Mouse (Mus musculus): ENCODE measurements around the gene Cadps. TPM values are rescaled to one million over a fixed set of nuclear protein-coding genes. Genes with fewer than 3 reads are reported as not detected.

Cadps gene
- polyA plus RNA-seq, 1 experiment from 2014 or later: 0.70 TPM

- no peaks in the 10 kb centered on the region for H3K4me1 ChIP-seq (ENCODE audit: insufficient read depth, low read length)
- WGBS: 92% methylated on average over 1 of the region's 1 CpGs
- no peak overlapping the region for H3K4me2 ChIP-seq (replicated peaks; ENCODE audit: low read depth, low read length)
- H3K4me3 ChIP-seq (ENCODE audit: low read length): no peak overlapping the region
- H3K36me3 ChIP-seq (ENCODE audit: insufficient read depth, low read length): no peaks in the 10 kb centered on the region
- H3K9ac ChIP-seq (replicated peaks; ENCODE audit: low read length): no peak overlapping the region
- 0 out of 2 replicates have a peak, but pooled peaks cover under 1% of the 10 kb centered on the region for H3K9me3 ChIP-seq (ENCODE audit: low read length)
- no peak for ATAC-seq (ENCODE audit: low FRiP score, low TSS enrichment)
- H3K27me3 ChIP-seq (ENCODE audit: insufficient read depth, low read length): no peaks in the 10 kb centered on the region
- H3K27ac ChIP-seq (ENCODE audit: low read length): no peak overlapping the region
Observed at GRCm38 (mm10) chr14:12768870-12769269, 54.0 kb downstream of the Cadps start.

- Histone ChIP-seq H3K27me3 (ENCODE audit: insufficient read depth, low read length) (no peaks in the 10 kb centered on the region), H3K36me3 (ENCODE audit: insufficient read depth, low read length) (no peaks in the 10 kb centered on the region), H3K9ac (replicated peaks; ENCODE audit: low read length) (no peak overlapping the region), H3K27ac (ENCODE audit: low read length) (no peak overlapping the region), H3K4me1 (ENCODE audit: insufficient read depth, low read length) (no peaks in the 10 kb centered on the region), H3K9me3 (ENCODE audit: low read length) (no peaks in the 10 kb centered on the region), H3K4me2 (replicated peaks; ENCODE audit: low read depth, low read length) (no peak overlapping the region), H3K4me3 (ENCODE audit: low read length) (no peak overlapping the region)
- 82% methylated on average over 4 of the region's 4 CpGs for WGBS
- ATAC-seq (ENCODE audit: low FRiP score, low TSS enrichment): no peak
Observed at GRCm38 (mm10) chr14:12753237-12753636, 69.6 kb downstream of the Cadps start.

DNA sequence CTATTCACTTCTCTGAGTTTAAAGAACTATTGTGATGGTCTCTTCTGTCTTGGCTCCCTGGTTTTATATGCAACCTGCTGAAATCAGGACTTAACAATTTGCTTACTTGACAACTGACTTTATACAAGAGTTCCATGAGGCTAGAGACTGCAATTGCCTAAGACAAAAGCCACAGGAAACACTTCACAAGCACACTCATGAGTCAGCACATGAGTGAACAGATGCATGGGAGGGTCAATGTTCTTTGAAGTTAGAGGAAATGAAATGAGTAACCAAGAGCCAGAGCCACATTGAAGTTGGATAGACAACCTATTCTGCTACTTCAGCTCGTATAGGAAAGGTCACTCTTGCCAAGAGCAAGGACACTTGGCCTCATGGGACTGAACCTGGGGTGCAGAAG is 71.1 kb downstream of the Cadps start:
- no peak overlapping the region for H3K4me3 ChIP-seq (ENCODE audit: low read length)
- no peak overlapping the region for H3K4me2 ChIP-seq (replicated peaks; ENCODE audit: low read depth, low read length)
- no peak for ATAC-seq (ENCODE audit: low FRiP score, low TSS enrichment)
- 67% methylated on average over 1 of the region's 1 CpGs for WGBS
- H3K36me3 ChIP-seq (ENCODE audit: insufficient read depth, low read length): no peaks in the 10 kb centered on the region
- H3K9me3 ChIP-seq (ENCODE audit: low read length): no peaks in the 10 kb centered on the region
- H3K4me1 ChIP-seq (ENCODE audit: insufficient read depth, low read length): no peaks in the 10 kb centered on the region
- no peak overlapping the region for H3K27ac ChIP-seq (ENCODE audit: low read length)
- H3K9ac ChIP-seq (replicated peaks; ENCODE audit: low read length): no peak overlapping the region
- no peaks in the 10 kb centered on the region for H3K27me3 ChIP-seq (ENCODE audit: insufficient read depth, low read length)

GRCm38 (mm10) chr14:12730979-12731378 is 91.9 kb downstream of the Cadps start:
- no peaks in the 10 kb centered on the region for H3K27me3 ChIP-seq (ENCODE audit: insufficient read depth, low read length)
- no peaks in the 10 kb centered on the region for H3K36me3 ChIP-seq (ENCODE audit: insufficient read depth, low read length)
- no peaks in the 10 kb centered on the region for H3K9me3 ChIP-seq (ENCODE audit: low read length)
- H3K4me2 ChIP-seq (replicated peaks; ENCODE audit: low read depth, low read length): no peak overlapping the region
- no peaks in the 10 kb centered on the region for H3K4me1 ChIP-seq (ENCODE audit: insufficient read depth, low read length)
- WGBS: 80% methylated on average over 2 of the region's 2 CpGs
- no peak overlapping the region for H3K4me3 ChIP-seq (ENCODE audit: low read length)
- no peak overlapping the region for H3K9ac ChIP-seq (replicated peaks; ENCODE audit: low read length)
- H3K27ac ChIP-seq (ENCODE audit: low read length): no peak overlapping the region
- no peak for ATAC-seq (ENCODE audit: low FRiP score, low TSS enrichment)

- no peak overlapping the region for H3K27ac ChIP-seq (ENCODE audit: low read length)
- H3K9me3 ChIP-seq (ENCODE audit: low read length): no peaks in the 10 kb centered on the region
- no peaks in the 10 kb centered on the region for H3K27me3 ChIP-seq (ENCODE audit: insufficient read depth, low read length)
- 86% methylated on average over 1 of the region's 1 CpGs for WGBS
- no peak overlapping the region for H3K4me2 ChIP-seq (replicated peaks; ENCODE audit: low read depth, low read length)
- no peak overlapping the region for H3K9ac ChIP-seq (replicated peaks; ENCODE audit: low read length)
- no peak overlapping the region for H3K4me3 ChIP-seq (ENCODE audit: low read length)
- no peaks in the 10 kb centered on the region for H3K36me3 ChIP-seq (ENCODE audit: insufficient read depth, low read length)
- no peak for ATAC-seq (ENCODE audit: low FRiP score, low TSS enrichment)
- no peaks in the 10 kb centered on the region for H3K4me1 ChIP-seq (ENCODE audit: insufficient read depth, low read length)
Observed at GRCm38 (mm10) chr14:12722452-12723194, 100.3 kb downstream of the Cadps start.

DNA sequence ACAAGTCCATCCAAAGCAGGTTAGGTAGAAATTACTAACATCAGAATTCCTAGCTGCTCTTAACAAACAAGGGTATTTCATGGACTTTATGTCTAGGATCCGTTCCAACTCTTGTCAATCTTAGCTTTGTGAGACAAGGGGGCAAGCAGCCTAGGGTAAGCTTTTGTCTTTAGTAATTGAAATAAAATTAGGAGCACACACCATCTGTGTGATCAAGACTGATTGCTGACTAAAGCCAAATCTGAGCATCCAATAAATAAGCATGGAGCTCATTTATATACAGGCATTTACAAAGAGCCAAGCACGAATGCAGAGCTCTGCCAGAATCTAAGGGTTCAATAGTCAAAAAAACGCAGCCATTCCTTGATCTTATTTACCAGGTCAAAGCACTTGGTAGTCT is 104.1 kb downstream of the Cadps start:
- no peaks in the 10 kb centered on the region for H3K36me3 ChIP-seq (ENCODE audit: insufficient read depth, low read length)

DNA sequence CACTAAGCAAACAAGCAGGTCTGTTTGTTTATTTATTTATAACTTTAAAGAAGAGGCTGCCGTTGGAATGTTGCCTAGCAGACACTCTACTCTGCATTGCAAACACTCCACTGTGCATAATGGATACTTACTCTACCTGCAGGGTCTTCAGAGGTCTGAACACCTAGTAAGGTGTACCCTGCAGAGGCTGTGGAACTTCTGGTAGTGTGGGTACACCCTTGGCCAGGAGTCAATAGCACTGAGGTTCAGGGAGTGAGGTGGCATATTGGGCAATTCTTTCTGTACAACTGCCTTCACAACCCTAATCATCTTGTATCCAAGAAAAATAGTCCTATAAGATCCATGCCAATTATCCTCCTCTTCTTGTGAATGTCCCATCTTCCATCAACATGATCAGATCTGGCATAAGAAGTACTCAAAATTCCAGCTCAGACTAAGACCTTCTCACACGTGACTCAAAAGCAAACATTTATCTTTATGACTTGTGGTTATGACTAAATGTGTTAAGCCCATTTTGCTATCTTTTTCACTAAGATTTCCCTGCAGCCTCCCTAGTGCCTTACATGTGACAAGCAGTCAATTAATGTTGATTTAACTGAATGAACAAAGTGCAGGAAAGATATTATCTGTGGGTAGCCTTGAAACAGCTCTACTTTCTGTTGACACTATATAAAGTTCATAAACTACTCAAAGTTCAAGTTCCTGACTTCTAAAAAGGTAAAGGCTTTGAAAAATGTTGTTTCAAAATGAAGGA is 106.8 kb downstream of the Cadps start:
- 49% methylated on average over 2 of the region's 2 CpGs for WGBS
- no peak overlapping the region for H3K27ac ChIP-seq (ENCODE audit: low read length)
- H3K9me3 ChIP-seq (ENCODE audit: low read length): no peaks in the 10 kb centered on the region
- H3K4me3 ChIP-seq (ENCODE audit: low read length): no peak overlapping the region
- H3K27me3 ChIP-seq (ENCODE audit: insufficient read depth, low read length): no peaks in the 10 kb centered on the region
- no peak; the same call in 1 of the 2 replicates for ATAC-seq (ENCODE audit: low FRiP score, low TSS enrichment)
- H3K36me3 ChIP-seq (ENCODE audit: insufficient read depth, low read length): no peaks in the 10 kb centered on the region
- H3K4me2 ChIP-seq (replicated peaks; ENCODE audit: low read depth, low read length): no peak overlapping the region
- H3K4me1 ChIP-seq (ENCODE audit: insufficient read depth, low read length): 0 out of 2 replicates have a peak, but pooled peaks cover 3% of the 10 kb centered on the region
- no peak overlapping the region for H3K9ac ChIP-seq (replicated peaks; ENCODE audit: low read length)

More for the DNA sequence above, 104.1 kb downstream of the Cadps start:
- Histone ChIP-seq H3K27ac (ENCODE audit: low read length) (no peak overlapping the region), H3K4me3 (ENCODE audit: low read length) (no peak overlapping the region), H3K27me3 (ENCODE audit: insufficient read depth, low read length) (no peaks in the 10 kb centered on the region), H3K4me1 (ENCODE audit: insufficient read depth, low read length) (0 out of 2 replicates have a peak, but pooled peaks cover 3% of the 10 kb centered on the region), H3K4me2 (replicated peaks; ENCODE audit: low read depth, low read length) (no peak overlapping the region), H3K9me3 (ENCODE audit: low read length) (no peaks in the 10 kb centered on the region), H3K9ac (replicated peaks; ENCODE audit: low read length) (no peak overlapping the region)
- WGBS: 59% methylated on average over 3 of the region's 3 CpGs
- no peak for ATAC-seq (ENCODE audit: low FRiP score, low TSS enrichment)

- no peaks in the 10 kb centered on the region for H3K27me3 ChIP-seq (ENCODE audit: insufficient read depth, low read length)
- H3K9me3 ChIP-seq (ENCODE audit: low read length): no peaks in the 10 kb centered on the region
- H3K27ac ChIP-seq (ENCODE audit: low read length): no peak overlapping the region
- 81% methylated on average over 3 of the region's 3 CpGs for WGBS
- no peak overlapping the region for H3K4me2 ChIP-seq (replicated peaks; ENCODE audit: low read depth, low read length)
- H3K4me3 ChIP-seq (ENCODE audit: low read length): no peak overlapping the region
- no peaks in the 10 kb centered on the region for H3K4me1 ChIP-seq (ENCODE audit: insufficient read depth, low read length)
- H3K36me3 ChIP-seq (ENCODE audit: insufficient read depth, low read length): no peaks in the 10 kb centered on the region
- no peak for ATAC-seq (ENCODE audit: low FRiP score, low TSS enrichment)
- no peak overlapping the region for H3K9ac ChIP-seq (replicated peaks; ENCODE audit: low read length)
Observed at GRCm38 (mm10) chr14:12707395-12707794, 115.5 kb downstream of the Cadps start.

GRCm38 (mm10) chr14:12704461-12704860 is 118.4 kb downstream of the Cadps start:
- H3K27me3 ChIP-seq (ENCODE audit: insufficient read depth, low read length): no peaks in the 10 kb centered on the region
- no peak overlapping the region for H3K4me2 ChIP-seq (replicated peaks; ENCODE audit: low read depth, low read length)
- no peaks in the 10 kb centered on the region for H3K4me1 ChIP-seq (ENCODE audit: insufficient read depth, low read length)
- no peak for ATAC-seq (ENCODE audit: low FRiP score, low TSS enrichment)
- no peaks in the 10 kb centered on the region for H3K36me3 ChIP-seq (ENCODE audit: insufficient read depth, low read length)
- no peak overlapping the region for H3K27ac ChIP-seq (ENCODE audit: low read length)
- H3K9me3 ChIP-seq (ENCODE audit: low read length): no peaks in the 10 kb centered on the region
- no peak overlapping the region for H3K9ac ChIP-seq (replicated peaks; ENCODE audit: low read length)
- WGBS: 84% methylated on average over 2 of the region's 2 CpGs
- H3K4me3 ChIP-seq (ENCODE audit: low read length): no peak overlapping the region

DNA sequence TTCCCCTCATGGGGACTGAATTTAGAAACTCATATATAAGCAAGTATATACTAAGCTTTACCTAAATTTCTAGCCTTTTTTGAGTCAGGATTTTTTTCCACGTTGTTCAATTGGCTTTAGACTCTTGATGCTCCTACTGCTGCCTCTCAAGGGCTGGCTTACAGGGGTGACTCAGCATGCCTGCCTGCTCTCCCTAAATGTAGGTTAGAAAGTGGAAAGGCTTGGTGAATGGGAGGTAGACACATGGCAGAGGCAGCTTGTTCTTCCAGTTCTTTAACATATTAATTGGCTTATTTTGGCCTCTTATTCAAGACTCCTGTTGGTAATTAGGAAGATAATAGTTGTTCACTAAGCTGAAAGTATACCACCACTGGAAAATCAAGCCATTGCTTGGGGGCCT is 132.7 kb downstream of the Cadps start:
- Histone ChIP-seq H3K4me2 (replicated peaks; ENCODE audit: low read depth, low read length) (no peak overlapping the region), H3K36me3 (ENCODE audit: insufficient read depth, low read length) (no peaks in the 10 kb centered on the region), H3K4me1 (ENCODE audit: insufficient read depth, low read length) (no peaks in the 10 kb centered on the region), H3K27ac (ENCODE audit: low read length) (no peak overlapping the region), H3K9ac (replicated peaks; ENCODE audit: low read length) (no peak overlapping the region), H3K4me3 (ENCODE audit: low read length) (no peak overlapping the region), H3K9me3 (ENCODE audit: low read length) (no peaks in the 10 kb centered on the region), H3K27me3 (ENCODE audit: insufficient read depth, low read length) (no peaks in the 10 kb centered on the region)
- ATAC-seq (ENCODE audit: low FRiP score, low TSS enrichment): no peak
- WGBS: 47% methylated on average over 1 of the region's 1 CpGs

Data from kidney, embryonic 16.5 days (tissue).